Mouse (Mus musculus) lung, embryonic 14.5 days (tissue): ENCODE results near the gene Fv1. TPM values are rescaled to one million over a fixed set of nuclear protein-coding genes. Genes with fewer than 3 reads are reported as not detected.

Experiments
- ATAC-seq: fragments of 200-750 bp; cut with Nextera tagmentation; 2 replicates; pipeline ENCODE4 v1.8.0; 2017; ENCODE audit warnings: mild to moderate bottlenecking, moderate TSS enrichment, moderate library complexity; ENCODE audit not compliant: insufficient read depth
- DNase-seq: peaks from one replicate; pipeline ENCODE4 v3.0.0-alpha.2; 2015
- H3K27ac ChIP-seq: fragments of 300-500 bp; sonication (generic); 2 replicates; pipeline ENCODE4 v1.5.1; 2014; ENCODE audit warnings: low read depth, mild to moderate bottlenecking, moderate library complexity
- H3K27me3 ChIP-seq: fragments of 300-500 bp; sonication (generic); 2 replicates; pipeline ENCODE4 v1.6.1; 2014; ENCODE audit warnings: low read length, control low read depth; ENCODE audit not compliant: insufficient read depth
- H3K36me3 ChIP-seq: fragments of 300-500 bp; sonication (generic); 2 replicates; pipeline ENCODE4 v1.6.1; 2014; ENCODE audit warnings: control low read depth; ENCODE audit not compliant: insufficient read depth
- H3K4me1 ChIP-seq: fragments of 300-500 bp; sonication (generic); 2 replicates; pipeline ENCODE4 v1.6.1; 2014; ENCODE audit warnings: antibody characterized with exemption, control low read depth; ENCODE audit not compliant: insufficient read depth
- H3K4me2 ChIP-seq: fragments of 300-500 bp; sonication (generic); 2 replicates; pipeline ENCODE4 v1.6.1; 2014; ENCODE audit warnings: mild to moderate bottlenecking
- H3K4me3 ChIP-seq: fragments of 300-500 bp; sonication (generic); 2 replicates; pipeline ENCODE4 v1.5.1; 2014; ENCODE audit warnings: low read depth, low read length
- H3K9ac ChIP-seq: fragments of 300-500 bp; sonication (generic); 2 replicates; pipeline ENCODE4 v1.6.1; 2014
- H3K9me3 ChIP-seq: fragments of 300-500 bp; sonication (generic); 2 replicates; pipeline ENCODE4 v1.6.1; 2016; ENCODE audit warnings: low read depth, low read length, control low read depth
- CTCF ChIP-seq: IDR thresholded peaks from 2 replicates; pipeline ENCODE4 v1.5.1; 2016; ENCODE audit warnings: antibody characterized with exemption, low read depth
- WGBS: fragments of 180-500 bp; shearing (Covaris S2); extraction: QIAGEN DNeasy Blood & Tissue Kit; methylation state at CpG from one replicate; pipeline ENCODE4 v1.1.7; 2014; 5-methylcytosine and 5-hydroxymethylcytosine counted together
- polyA plus RNA-seq: library from polyadenylated mRNA; unstranded; fragments of >200 nt; fragmentation: Nextera tagmentation; extraction: Ambion mirVana; gene quantifications from 2 replicates; pipeline ENCODE4 v1.2.1, GENCODE M21; 2014

Fv1 gene
- polyA plus RNA-seq, 1 experiment from 2014 or later = 11.5 TPM

DNA sequence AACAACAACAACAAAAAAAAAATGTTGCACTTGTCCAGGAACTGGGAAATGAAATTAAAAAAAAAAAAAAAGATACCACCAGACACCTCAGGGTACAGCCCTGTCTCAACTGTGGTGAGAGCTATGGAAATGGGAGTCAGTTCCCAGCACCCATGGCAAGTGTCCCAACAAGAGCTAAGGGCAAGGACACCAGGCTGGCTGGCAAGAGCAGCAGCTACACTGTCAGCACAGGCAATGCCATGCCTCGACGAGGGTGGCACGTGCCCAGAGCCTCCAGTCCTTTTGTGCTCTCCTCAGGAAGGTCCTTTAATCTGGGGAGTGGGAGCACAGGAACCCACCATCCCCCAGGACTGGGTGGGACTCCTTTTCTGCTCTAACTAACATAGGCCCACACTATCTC, 15.4 kb downstream of the Fv1 start:
- no peak for TF ChIP-seq CTCF
- Histone ChIP-seq H3K4me3 (no peak overlapping the region), H3K27ac (no peak overlapping the region), H3K27me3 (no peaks in the 10 kb centered on the region), H3K4me1 (no peaks in the 10 kb centered on the region), H3K4me2 (no peak overlapping the region), H3K9me3 (no peaks in the 10 kb centered on the region), H3K36me3 (peaks cover 91% of the 10 kb centered on the region), H3K9ac (no peak overlapping the region)
- DNase-seq (no peak), ATAC-seq (no peak)
- WGBS = 96% methylated on average over 3 of the region's 3 CpGs

DNA sequence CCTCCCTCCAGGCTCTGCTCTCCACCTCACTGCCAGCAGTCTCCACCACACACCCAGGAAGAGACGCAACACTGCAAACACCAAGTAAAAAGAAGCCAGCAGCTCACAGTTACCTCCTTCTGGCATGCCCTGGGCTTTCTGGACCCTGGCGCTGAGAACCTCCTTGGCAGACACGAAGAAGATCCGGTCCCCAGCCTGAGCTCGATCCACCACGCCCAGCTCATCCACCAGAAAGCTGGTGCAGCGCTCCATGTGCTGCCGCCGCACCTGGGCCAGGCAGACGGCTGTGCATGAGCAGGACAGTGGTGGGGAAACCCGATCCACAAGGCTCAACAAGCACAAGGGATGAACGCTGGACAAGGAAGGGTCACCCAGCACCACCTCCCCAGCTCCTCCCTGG, 17.4 kb downstream of the Fv1 start:
- TF ChIP-seq CTCF = no peak
- H3K4me1 ChIP-seq = no peaks in the 10 kb centered on the region
- WGBS = 94% methylated on average over 12 of the region's 12 CpGs
- peaks cover 92% of the 10 kb centered on the region for H3K36me3 ChIP-seq
- no peaks in the 10 kb centered on the region for H3K27me3 ChIP-seq
- ATAC-seq (no peak), DNase-seq (no peak)
- no peak overlapping the region for H3K9ac ChIP-seq
- no peak overlapping the region for H3K4me2 ChIP-seq
- no peak overlapping the region for H3K27ac ChIP-seq
- H3K9me3 ChIP-seq = no peaks in the 10 kb centered on the region
- H3K4me3 ChIP-seq = no peak overlapping the region

DNA sequence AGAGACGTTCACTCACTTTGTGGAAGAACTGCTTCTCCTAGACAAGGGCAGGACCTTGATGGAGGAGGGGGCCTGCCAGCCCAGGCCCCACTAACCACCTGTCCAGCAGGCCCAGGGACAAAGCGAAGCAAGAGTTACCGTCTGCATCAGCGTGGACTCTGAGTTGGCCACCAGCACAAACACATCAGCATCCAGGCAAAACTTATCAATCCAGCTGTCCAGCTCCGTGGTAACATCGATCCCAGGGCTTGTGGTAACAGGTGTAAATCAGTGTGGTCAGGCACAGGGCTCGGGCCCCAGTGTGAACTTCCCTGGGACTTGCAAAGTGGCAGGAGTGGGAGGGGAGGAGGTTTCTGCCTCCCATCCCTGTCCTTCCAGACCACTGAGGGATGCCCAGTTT, 18.5 kb downstream of the Fv1 start:
- H3K9ac ChIP-seq = no peak overlapping the region
- H3K4me2 ChIP-seq = no peak overlapping the region
- no peak for ATAC-seq
- H3K27me3 ChIP-seq = no peaks in the 10 kb centered on the region
- DNase-seq = no peak
- no peak overlapping the region for H3K27ac ChIP-seq
- H3K4me1 ChIP-seq = no peaks in the 10 kb centered on the region
- H3K36me3 ChIP-seq = peaks cover 91% of the 10 kb centered on the region
- no peaks in the 10 kb centered on the region for H3K9me3 ChIP-seq
- TF ChIP-seq CTCF = no peak
- no peak overlapping the region for H3K4me3 ChIP-seq
- WGBS = 90% methylated on average over 7 of the region's 7 CpGs

DNA sequence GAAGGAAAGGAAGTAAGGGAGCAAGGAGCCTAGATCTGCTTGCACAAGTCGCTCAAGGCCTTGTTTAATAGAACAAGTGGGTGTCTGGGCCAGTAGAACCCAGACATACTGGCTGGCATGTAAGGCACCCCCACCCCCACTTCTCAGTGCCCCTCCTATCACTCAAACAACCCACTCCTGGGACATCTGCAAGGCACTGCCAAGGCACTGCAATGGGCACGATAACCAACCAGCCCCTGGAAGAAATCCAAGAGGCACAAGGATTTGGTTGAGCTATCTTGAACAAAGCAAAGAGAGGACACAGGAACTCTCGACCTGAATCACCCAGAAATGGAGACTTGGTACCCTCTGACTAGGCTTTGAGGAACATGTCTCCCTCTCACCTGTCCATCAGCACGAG, 19.5 kb downstream of the Fv1 start:
- WGBS = 92% methylated on average over 4 of the region's 4 CpGs
- ATAC-seq = no peak
- no peak overlapping the region for H3K9ac ChIP-seq
- H3K27ac ChIP-seq = no peak overlapping the region
- H3K36me3 ChIP-seq = peaks cover 88% of the 10 kb centered on the region
- H3K9me3 ChIP-seq = no peaks in the 10 kb centered on the region
- H3K27me3 ChIP-seq = no peaks in the 10 kb centered on the region
- H3K4me2 ChIP-seq = no peak overlapping the region
- H3K4me1 ChIP-seq = no peaks in the 10 kb centered on the region
- H3K4me3 ChIP-seq = no peak overlapping the region
- no peak for DNase-seq
- no peak for TF ChIP-seq CTCF

DNA sequence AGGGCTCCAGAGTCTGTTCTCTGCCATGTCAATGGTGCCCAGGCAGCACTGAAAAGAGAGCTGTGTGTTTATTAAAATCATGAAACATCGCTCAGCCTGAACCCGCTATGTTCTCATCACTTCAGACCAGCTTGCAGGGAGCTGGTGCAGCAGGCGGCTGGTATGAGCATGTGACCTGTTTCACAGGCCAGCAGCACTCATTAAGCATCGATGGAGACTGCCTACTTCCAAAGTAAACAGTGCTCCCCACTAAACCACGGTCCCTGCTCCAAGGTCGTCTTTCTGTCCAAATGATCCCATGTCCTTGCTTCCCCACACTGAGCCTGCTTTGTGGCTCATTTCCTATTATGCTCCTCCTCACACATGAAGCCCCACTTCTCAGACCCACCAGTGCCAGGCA, 21.6 kb downstream of the Fv1 start:
- H3K4me2 ChIP-seq = no peak overlapping the region
- no peak for DNase-seq
- no peaks in the 10 kb centered on the region for H3K9me3 ChIP-seq
- H3K4me3 ChIP-seq = no peak overlapping the region
- no peaks in the 10 kb centered on the region for H3K27me3 ChIP-seq
- 89% methylated on average over 6 of the region's 6 CpGs for WGBS
- no peak for ATAC-seq
- H3K27ac ChIP-seq = no peak overlapping the region
- peaks cover 86% of the 10 kb centered on the region for H3K36me3 ChIP-seq
- H3K4me1 ChIP-seq = no peaks in the 10 kb centered on the region
- no peak overlapping the region for H3K9ac ChIP-seq
- no peak for TF ChIP-seq CTCF

DNA sequence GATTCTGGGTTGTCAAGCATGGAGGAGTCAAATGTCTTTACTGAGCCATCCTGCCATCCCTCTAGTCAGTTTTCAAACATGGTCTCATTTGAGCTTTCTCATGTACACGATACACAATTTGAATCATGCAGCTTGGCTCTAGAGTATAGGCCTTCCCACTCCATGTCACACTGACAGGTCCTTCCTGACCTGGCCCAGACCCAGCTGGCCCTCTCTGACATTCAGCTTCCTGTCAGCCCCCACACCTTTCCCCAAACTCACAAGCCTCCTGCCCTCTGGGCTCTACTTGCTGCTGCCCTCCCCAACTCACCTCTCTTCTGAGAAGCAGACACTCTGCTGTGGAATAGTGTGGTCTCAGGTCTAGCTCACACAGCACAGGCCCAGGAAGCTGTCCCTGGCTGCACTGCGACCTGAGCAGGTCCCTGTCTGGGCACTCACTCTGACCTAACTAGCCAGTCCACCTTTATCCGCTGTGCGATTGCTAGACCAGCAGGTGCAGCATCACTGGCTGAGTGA, 27.1 kb downstream of the Fv1 start:
- Histone ChIP-seq H3K9ac (no peak overlapping the region), H3K36me3 (peaks cover 85% of the 10 kb centered on the region), H3K4me2 (no peak overlapping the region), H3K27me3 (no peaks in the 10 kb centered on the region), H3K9me3 (no peaks in the 10 kb centered on the region), H3K27ac (no peak overlapping the region), H3K4me1 (no peaks in the 10 kb centered on the region), H3K4me3 (no peak overlapping the region)
- no peak for DNase-seq
- TF ChIP-seq CTCF = no peak
- WGBS = 92% methylated on average over 4 of the region's 4 CpGs
- no peak for ATAC-seq

DNA sequence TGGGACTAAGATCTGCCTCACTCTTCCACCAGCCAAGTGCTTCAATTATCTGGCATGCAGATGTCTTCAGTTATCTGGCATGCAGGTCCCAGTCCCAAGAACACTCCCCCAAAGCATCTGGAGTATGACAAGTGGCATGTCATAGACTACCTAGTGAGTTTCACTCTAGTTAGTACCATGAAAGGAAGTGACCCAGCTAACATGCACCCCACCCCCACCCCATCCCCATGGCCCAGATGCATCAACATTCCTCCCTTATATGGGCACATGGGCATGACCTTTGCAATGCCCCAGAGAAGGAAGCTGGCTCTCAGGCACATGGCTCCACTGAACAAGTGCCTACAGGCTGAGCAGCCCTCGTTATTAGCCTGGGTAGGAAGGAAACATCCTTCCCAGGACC, 27.6 kb downstream of the Fv1 start:
- TF ChIP-seq CTCF = no peak
- H3K36me3 ChIP-seq = peaks cover 80% of the 10 kb centered on the region
- no peaks in the 10 kb centered on the region for H3K9me3 ChIP-seq
- H3K4me1 ChIP-seq = no peaks in the 10 kb centered on the region
- DNase-seq (no peak), ATAC-seq (no peak)
- no peak overlapping the region for H3K4me3 ChIP-seq
- H3K9ac ChIP-seq = no peak overlapping the region
- whole genome bisulfite sequencing = 69% methylated on average over 1 of the region's 1 CpGs
- H3K27me3 ChIP-seq = no peaks in the 10 kb centered on the region
- H3K4me2 ChIP-seq = no peak overlapping the region
- H3K27ac ChIP-seq = no peak overlapping the region

DNA sequence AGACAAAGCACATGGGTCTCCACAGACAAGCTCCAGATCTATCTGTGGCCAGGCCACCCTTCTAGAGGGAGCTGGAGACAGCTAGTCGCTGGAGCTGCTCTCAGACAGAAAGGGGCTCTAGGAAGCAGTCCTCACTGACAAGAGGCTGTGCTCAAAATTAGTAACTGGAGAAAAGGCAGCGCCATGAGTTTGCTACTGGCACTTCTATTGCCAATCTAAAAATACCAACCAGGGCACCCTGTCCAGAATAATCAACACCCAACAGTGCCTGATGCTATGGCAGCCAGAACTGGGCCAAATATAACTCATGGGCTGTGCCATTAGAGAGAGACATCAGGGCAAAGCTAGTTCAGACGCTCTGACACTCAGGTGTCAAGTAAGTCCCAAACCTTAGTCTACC, 28.6 kb downstream of the Fv1 start:
- ATAC-seq (no peak), DNase-seq (no peak)
- H3K4me1 ChIP-seq = no peaks in the 10 kb centered on the region
- H3K9ac ChIP-seq = no peak overlapping the region
- no peak overlapping the region for H3K4me2 ChIP-seq
- H3K4me3 ChIP-seq = no peak overlapping the region
- peaks cover 76% of the 10 kb centered on the region for H3K36me3 ChIP-seq
- WGBS = 83% methylated on average over 3 of the region's 3 CpGs
- no peaks in the 10 kb centered on the region for H3K9me3 ChIP-seq
- no peak for TF ChIP-seq CTCF
- no peaks in the 10 kb centered on the region for H3K27me3 ChIP-seq
- H3K27ac ChIP-seq = no peak overlapping the region
